Mouse (Mus musculus) common myeloid progenitor, adult 5-6 weeks (primary cell): ENCODE data around the gene Lrrc46. TPM values are rescaled to one million over a fixed set of nuclear protein-coding genes. Genes with fewer than 3 reads are reported as not detected.

Experiments used
- ATAC-seq: replicated peaks from 2 replicates; pipeline ENCODE4 v1.8.0; 2016; ENCODE audit warnings: low read depth, mild to moderate bottlenecking, moderate TSS enrichment, inconsistent platforms; ENCODE audit not compliant: poor library complexity, severe bottlenecking
- total RNA-seq: library from RNA; stranded (forward); fragments of 200-1000, 187-1606 nt; gene quantifications from 2 replicates; pipeline ENCODE4 v1.2.3, GENCODE M21; 2017

Lrrc46 gene
- total RNA-seq, 1 experiment from 2014 or later: 0.64 TPM

- peak; percentile 91 for ATAC-seq
Observed at GRCm38 (mm10) chr11:97050216-97050943, 9.2 kb upstream of the Lrrc46 start, which contains the start of gene Osbpl7. Osbpl7 (plus strand) TSS chr11:97050628.

GRCm38 (mm10) chr11:97049492-97050085 lies 8.4 kb upstream of the Lrrc46 start:
- no peak for ATAC-seq

GRCm38 (mm10) chr11:97048090-97048650 lies 7.0 kb upstream of the Lrrc46 start:
- ATAC-seq: no peak

GRCm38 (mm10) chr11:97045861-97046260 lies 4.7 kb upstream of the Lrrc46 start:
- no peak for ATAC-seq

GRCm38 (mm10) chr11:97044902-97045301 lies 3.7 kb upstream of the Lrrc46 start:
- ATAC-seq: no peak

GRCm38 (mm10) chr11:97040301-97041021 lies 746 bp downstream of the Lrrc46 start:
- ATAC-seq: no peak

GRCm38 (mm10) chr11:97038881-97039280 lies 2.3 kb downstream of the Lrrc46 start:
- ATAC-seq: no peak

GRCm38 (mm10) chr11:97036141-97036540 lies 5.1 kb downstream of the Lrrc46 start:
- no peak for ATAC-seq

- no peak for ATAC-seq
Observed at GRCm38 (mm10) chr11:97033781-97034180, 7.4 kb downstream of the Lrrc46 start.

- no peak for ATAC-seq
Observed at GRCm38 (mm10) chr11:97032499-97032898, 8.7 kb downstream of the Lrrc46 start.

- no peak for ATAC-seq
Observed at GRCm38 (mm10) chr11:97031977-97032376, 9.2 kb downstream of the Lrrc46 start.

GRCm38 (mm10) chr11:97030426-97030825 lies 10.8 kb downstream of the Lrrc46 start:
- ATAC-seq: no peak

GRCm38 (mm10) chr11:97029686-97030417 lies 11.4 kb downstream of the Lrrc46 start, which contains the start of gene Scrn2:
Scrn2 (plus strand) TSS chr11:97029938.
- peak; percentile 83 for ATAC-seq

GRCm38 (mm10) chr11:97025721-97026344 lies 15.4 kb downstream of the Lrrc46 start:
- peak; percentile 78 for ATAC-seq

GRCm38 (mm10) chr11:97024977-97025376 lies 16.2 kb downstream of the Lrrc46 start:
- ATAC-seq: no peak

GRCm38 (mm10) chr11:97021873-97022484 lies 19.2 kb downstream of the Lrrc46 start:
- ATAC-seq: peak; percentile 45

GRCm38 (mm10) chr11:97021121-97021765 lies 20.0 kb downstream of the Lrrc46 start:
- no peak for ATAC-seq

- ATAC-seq: no peak
Observed at GRCm38 (mm10) chr11:97019345-97019708, 21.9 kb downstream of the Lrrc46 start.
